Mouse (Mus musculus) bone marrow macrophage, adult 2 months (primary cell): ENCODE data around the gene Carmil1. TPM values are rescaled to one million over a fixed set of nuclear protein-coding genes. Genes with fewer than 3 reads are reported as not detected.

Experiments used
- H3K27ac ChIP-seq: 2 replicates; pipeline ENCODE4 v1.5.1; 2012; ENCODE audit warnings: low read depth, low read length; ENCODE audit not compliant: insufficient read depth
- H3K4me1 ChIP-seq: 2 replicates; pipeline ENCODE4 v1.6.1; 2012; ENCODE audit warnings: low read length; ENCODE audit not compliant: control insufficient read depth, insufficient read depth
- H3K4me3 ChIP-seq: 2 replicates; pipeline ENCODE4 v1.5.1; 2012; ENCODE audit warnings: mild to moderate bottlenecking, low read length, moderate library complexity; ENCODE audit not compliant: insufficient read depth
- CTCF ChIP-seq: IDR thresholded peaks from 2 replicates; pipeline ENCODE4 v1.5.1; 2012; ENCODE audit warnings: low read depth, mild to moderate bottlenecking, low read length, moderate library complexity
- POLR2A ChIP-seq: IDR thresholded peaks from 2 replicates; pipeline ENCODE4 v1.6.1; 2012; ENCODE audit warnings: mild to moderate bottlenecking, low read depth, low read length, borderline replicate concordance
- polyA plus RNA-seq: library from polyadenylated mRNA; stranded (reverse); fragments of >200 nt; gene quantifications from 2 replicates; pipeline ENCODE4 v1.2.4, GENCODE M21; 2012; ENCODE audit not compliant: missing spikeins, insufficient read depth, insufficient read length

Carmil1 gene
- polyA plus RNA-seq, 1 experiment, result 4.1 TPM

GRCm38 (mm10) chr13:24190875-24191663 lies 89.5 kb downstream of the Carmil1 start:
- Histone ChIP-seq H3K4me3 (no peak overlapping the region), H3K4me1 (no peaks in the 10 kb centered on the region), H3K27ac (no peak overlapping the region)
- TF ChIP-seq POLR2A (no peak), CTCF (no peak)

GRCm38 (mm10) chr13:24187026-24187425 lies 93.6 kb downstream of the Carmil1 start:
- Histone ChIP-seq H3K4me1 (no peaks in the 10 kb centered on the region), H3K4me3 (no peak overlapping the region), H3K27ac (no peak overlapping the region)
- TF ChIP-seq CTCF (no peak), POLR2A (no peak)

GRCm38 (mm10) chr13:24185641-24186040 lies 95.0 kb downstream of the Carmil1 start:
- H3K4me1 ChIP-seq, result no peaks in the 10 kb centered on the region
- H3K27ac ChIP-seq, result no peak overlapping the region
- TF ChIP-seq POLR2A (no peak), CTCF (no peak)
- H3K4me3 ChIP-seq, result no peak overlapping the region

- H3K27ac ChIP-seq, result no peak overlapping the region
- H3K4me3 ChIP-seq, result no peak overlapping the region
- TF ChIP-seq POLR2A (no peak), CTCF (no peak)
- H3K4me1 ChIP-seq, result no peaks in the 10 kb centered on the region
Measured at GRCm38 (mm10) chr13:24182878-24183277, 97.7 kb downstream of the Carmil1 start.

GRCm38 (mm10) chr13:24179538-24179937 lies 101.1 kb downstream of the Carmil1 start:
- H3K4me3 ChIP-seq, result no peak overlapping the region
- H3K27ac ChIP-seq, result no peak overlapping the region
- TF ChIP-seq POLR2A (no peak), CTCF (no peak)
- H3K4me1 ChIP-seq, result no peaks in the 10 kb centered on the region

- H3K4me1 ChIP-seq, result no peaks in the 10 kb centered on the region
- TF ChIP-seq CTCF (no peak), POLR2A (no peak)
- no peak overlapping the region for H3K27ac ChIP-seq
- H3K4me3 ChIP-seq, result no peak overlapping the region
Measured at GRCm38 (mm10) chr13:24177600-24177999, 103.0 kb downstream of the Carmil1 start.

- H3K4me3 ChIP-seq, result no peak overlapping the region
- no peak for TF ChIP-seq CTCF
- TF ChIP-seq POLR2A, result no peak
- no peaks in the 10 kb centered on the region for H3K4me1 ChIP-seq
- no peak overlapping the region for H3K27ac ChIP-seq
Measured at GRCm38 (mm10) chr13:24176835-24177234, 103.8 kb downstream of the Carmil1 start.

- TF ChIP-seq CTCF (no peak), POLR2A (no peak)
- no peak overlapping the region for H3K27ac ChIP-seq
- no peaks in the 10 kb centered on the region for H3K4me1 ChIP-seq
- H3K4me3 ChIP-seq, result no peak overlapping the region
Measured at GRCm38 (mm10) chr13:24169658-24170057, 110.9 kb downstream of the Carmil1 start.

GRCm38 (mm10) chr13:24163368-24163767 lies 117.2 kb downstream of the Carmil1 start:
- H3K4me1 ChIP-seq, result no peaks in the 10 kb centered on the region
- H3K4me3 ChIP-seq, result no peak overlapping the region
- TF ChIP-seq CTCF (no peak), POLR2A (no peak)
- H3K27ac ChIP-seq, result no peak overlapping the region

- Histone ChIP-seq H3K4me1 (no peaks in the 10 kb centered on the region), H3K4me3 (no peak overlapping the region), H3K27ac (no peak overlapping the region)
- TF ChIP-seq POLR2A, result no peak
Measured at GRCm38 (mm10) chr13:24161105-24161504, 119.5 kb downstream of the Carmil1 start.
